Mouse (Mus musculus) stomach, postnatal 0 days (tissue): ENCODE data around the gene Mrvi1.

Experiments used
- CTCF ChIP-seq: IDR thresholded peaks from 2 replicates; pipeline ENCODE4 v1.5.1; 2016; ENCODE audit warnings: antibody characterized with exemption, low read depth, mild to moderate bottlenecking, moderate library complexity
- EP300 ChIP-seq: optimal IDR thresholded peaks from 2 replicates; pipeline ENCODE3; 2016; ENCODE audit warnings: antibody characterized with exemption

GRCm38 (mm10) chr7:110988081-110988480 lies 5.8 kb upstream of the Mrvi1 start:
- TF ChIP-seq CTCF, result no peak
- TF ChIP-seq EP300, result no peak
